Mouse (Mus musculus) cerebellum, postnatal 25 days (tissue): Measurements from ENCODE around the gene Ubtd1.
A peak's percentile ranks its signal among the peaks of the same experiment; 100 is the strongest.

ENCODE experiments used
- DNase-seq, 2 experiments: peaks; one replicate each; pipeline ENCODE4 v3.0.0; 2021; ENCODE audit warnings: mixed read lengths in 2 of 2

Ubtd1 gene

DNA sequence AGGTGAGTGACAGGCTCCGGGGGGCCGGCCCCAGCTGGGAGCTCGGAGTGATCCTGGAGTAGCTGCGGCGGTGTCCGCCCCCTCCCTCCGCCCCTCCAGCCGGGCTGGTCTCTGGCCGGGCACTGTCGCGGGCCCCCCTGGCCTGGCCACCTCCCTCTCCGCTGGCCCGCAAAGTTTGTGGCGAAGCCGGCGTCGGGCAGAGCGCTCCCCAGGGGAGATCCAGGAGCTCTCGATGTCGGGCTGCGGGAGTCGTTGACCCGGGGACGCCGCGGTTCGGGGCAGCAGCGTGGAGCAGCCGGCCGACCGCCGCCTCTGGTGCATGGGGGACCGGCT, at the start of gene Ubtd1:
TSS of gene Ubtd1 (plus strand) at position 169 of the 333 bp plus-strand sequence.
- no peak for DNase-seq

DNA sequence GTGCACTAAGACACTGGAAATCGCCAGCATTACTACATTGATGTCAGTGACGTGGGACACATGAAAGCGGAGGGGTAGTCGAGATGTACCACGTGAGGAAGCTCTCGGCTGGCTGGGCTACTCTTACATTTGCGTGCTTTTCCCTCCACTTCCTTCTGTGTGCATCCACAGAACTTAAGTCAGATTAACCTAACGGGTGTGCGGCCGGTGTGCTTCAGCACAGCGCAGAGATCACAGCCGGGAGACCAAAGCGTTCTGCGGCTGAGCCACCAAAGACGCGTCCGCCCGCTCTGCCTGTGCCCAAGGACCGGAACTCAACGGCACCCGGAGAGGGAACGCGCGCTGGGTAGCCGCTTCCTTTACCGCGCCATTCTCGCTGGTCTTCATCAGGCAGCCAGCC, 48.9 kb upstream of the Ubtd1 start:
- no peak for DNase-seq

DNA sequence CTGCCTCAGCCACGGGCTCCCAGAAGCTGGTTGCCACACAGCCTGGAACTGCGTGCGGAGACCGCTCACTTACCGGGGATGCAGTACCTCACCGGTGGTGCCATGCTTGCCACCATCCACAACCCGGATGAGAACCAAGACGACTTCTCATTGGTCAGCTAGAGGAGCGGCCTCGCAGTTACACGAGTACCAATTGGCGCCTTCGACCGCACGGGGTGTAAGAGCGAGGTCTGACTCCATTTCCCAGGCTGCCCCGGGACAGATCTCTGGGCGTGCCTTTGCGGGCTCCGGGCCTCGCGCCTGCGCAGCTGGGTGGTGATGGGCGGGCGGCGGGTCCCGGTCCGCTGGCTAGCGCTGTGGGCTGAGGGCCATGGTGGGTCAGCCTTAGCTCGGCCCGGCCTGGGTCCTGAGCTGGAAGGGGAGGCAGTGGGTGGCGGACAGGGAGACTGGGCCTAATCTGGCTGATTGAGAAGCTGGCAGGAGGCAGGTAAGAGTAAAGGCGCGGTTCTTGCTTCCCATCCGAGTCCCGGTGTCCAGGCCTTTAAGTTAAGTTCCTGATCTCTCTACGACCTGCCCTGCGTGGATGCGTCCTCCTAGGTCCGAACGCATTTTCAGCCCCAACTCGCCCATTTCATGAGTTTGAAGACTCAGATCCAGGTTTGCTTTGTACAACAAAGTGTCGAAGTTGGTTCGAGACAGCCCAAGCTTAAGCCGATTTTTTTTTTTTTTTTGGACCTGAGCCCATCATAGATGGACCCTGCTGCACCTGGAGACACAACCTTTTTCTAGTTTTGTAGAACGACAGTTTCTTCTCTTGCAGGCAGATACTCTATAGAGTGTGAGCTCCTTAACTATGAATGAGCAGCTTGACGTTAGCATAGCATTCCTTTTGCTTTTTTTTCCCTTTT, 48.1 kb upstream of the Ubtd1 start, which contains the start of the genes Exosc1 and Zdhhc16:
TSS of gene Exosc1 (minus strand) at position 245 of the 908 bp plus-strand sequence.
TSS of gene Zdhhc16 (plus strand) at position 302 of the 908 bp plus-strand sequence.
- peak; percentile 98 to 99 for DNase-seq

- DNase-seq = peak in 1 of 2 experiments; percentile 29
Observed at GRCm38 (mm10) chr19:41934124-41934523, 47.4 kb upstream of the Ubtd1 start.

GRCm38 (mm10) chr19:41935921-41936320, 45.6 kb upstream of the Ubtd1 start:
- DNase-seq = no peak

DNA sequence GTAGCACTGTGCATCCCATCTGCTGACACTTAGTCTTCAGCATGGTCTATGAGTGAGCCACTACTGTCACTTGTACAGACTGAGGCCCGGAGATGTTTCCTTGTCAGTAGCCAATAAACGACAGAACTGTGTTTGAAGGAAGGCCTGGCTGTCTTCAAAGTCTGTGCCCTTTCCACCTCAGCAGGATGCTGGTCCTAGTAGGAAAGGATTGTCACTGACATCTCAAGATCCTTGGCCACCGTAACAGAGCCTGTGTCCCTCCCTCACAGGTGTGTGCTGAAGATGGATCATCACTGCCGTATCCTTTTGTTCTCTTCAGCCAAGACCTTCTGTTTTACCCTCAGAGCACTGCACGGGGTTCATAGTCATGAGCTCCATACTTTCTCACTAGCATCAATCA, 43.0 kb upstream of the Ubtd1 start:
- DNase-seq = no peak

DNA sequence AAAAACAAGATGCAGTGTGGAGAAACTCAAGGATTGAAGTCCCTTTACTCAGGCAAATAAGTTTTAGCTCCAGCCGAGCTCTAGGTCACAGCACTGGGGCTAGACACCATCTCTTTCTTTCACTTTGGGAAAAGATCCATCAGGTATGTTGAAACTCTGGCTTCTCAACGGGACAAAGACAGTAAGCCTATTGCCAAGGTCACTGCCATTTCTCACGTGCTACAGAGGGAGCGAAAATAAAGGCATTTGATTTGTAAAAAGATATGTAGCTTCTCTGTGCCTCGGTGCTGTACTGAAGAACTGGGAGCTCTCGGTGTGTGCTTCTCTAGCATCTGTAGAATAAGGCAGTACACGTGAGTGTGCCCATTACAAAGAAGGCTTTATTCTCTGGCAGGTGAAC, 37.7 kb upstream of the Ubtd1 start:
- no peak for DNase-seq

DNA sequence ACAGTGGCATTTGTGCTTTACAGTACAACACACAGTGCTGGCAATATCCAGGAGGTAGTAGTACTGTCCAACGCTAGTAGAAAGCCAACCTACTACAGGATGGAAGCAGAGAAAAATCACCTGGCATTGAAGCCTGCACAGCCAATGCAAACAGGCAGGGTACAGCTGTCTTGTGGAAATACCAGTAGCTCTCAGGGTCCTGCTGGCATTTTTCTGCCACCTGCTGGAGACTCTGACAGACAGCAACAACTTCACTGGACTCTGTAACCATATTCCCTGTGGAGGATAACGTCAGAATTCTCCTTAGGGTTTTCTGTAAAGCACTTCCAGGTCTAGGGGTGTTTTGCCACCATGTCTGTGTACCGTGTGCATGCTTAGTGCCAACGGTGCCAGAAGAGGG, 29.3 kb upstream of the Ubtd1 start:
- no peak for DNase-seq

- DNase-seq = no peak
Observed at GRCm38 (mm10) chr19:41953574-41953973, 28.0 kb upstream of the Ubtd1 start.

DNA sequence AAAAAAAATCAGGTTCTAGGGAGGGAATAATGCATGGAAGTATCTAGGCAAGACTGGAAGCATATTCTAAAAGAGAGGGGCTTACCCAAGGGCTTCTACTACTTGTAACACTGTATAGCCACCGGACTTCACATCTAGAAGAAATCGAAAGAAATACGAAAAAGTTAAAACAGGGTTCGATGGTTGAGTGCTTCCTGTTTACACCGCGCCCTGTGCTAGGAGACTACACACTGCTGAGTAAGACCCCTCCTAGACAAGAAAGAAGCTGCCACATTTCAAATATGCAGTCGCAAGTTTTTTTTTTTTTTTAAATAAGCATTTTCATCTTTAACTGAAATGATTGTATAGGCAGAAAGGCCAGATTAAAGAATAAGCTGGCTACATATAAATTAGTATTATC, 11.9 kb upstream of the Ubtd1 start:
- DNase-seq = no peak

- no peak for DNase-seq
Observed at GRCm38 (mm10) chr19:41973891-41974794, 7.4 kb upstream of the Ubtd1 start.

- no peak for DNase-seq
Observed at GRCm38 (mm10) chr19:41980422-41980818, 1.1 kb upstream of the Ubtd1 start.

DNA sequence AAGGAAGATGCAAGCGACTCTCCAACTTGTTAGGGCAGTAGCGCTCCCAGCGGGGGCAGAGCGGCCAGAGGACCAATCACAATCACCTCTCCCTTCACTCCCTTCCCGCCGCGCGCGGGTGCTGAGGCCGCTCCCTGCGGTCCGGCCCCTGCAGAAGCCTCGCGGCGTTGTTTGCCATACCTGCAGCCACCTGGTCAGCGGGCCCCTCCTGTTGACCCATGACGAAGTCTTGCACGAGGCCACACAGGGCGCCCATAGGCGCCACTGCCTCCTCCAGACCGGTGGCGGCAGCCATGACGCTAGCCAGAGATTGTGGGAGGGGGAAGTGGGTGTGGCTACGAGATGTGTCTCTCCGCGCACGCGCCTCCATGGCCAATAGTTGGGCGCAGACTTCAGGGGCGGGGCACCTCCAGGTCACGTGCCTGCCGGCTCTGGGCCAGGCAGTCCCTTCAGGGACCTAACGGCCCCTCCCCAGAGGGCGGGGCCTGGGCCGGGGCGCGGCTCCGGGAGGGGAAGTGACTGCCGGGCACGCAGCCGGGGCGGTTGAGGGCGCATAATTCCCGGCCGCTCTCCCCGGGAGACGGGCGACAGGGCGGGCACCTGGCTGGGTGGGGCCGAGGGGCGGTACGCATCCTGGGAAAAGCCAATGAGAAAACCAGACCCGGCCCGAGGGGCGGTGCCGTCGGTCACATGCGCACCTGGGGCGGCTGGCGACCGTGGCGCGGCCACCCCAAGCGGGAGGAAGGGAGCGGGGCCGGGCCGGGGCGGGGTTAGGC, 556 bp upstream of the Ubtd1 start, which contains the start of gene Mms19:
TSS of gene Mms19 (minus strand) at position 339 of the 776 bp plus-strand sequence.
- peak; percentile 98 to 99 for DNase-seq

GRCm38 (mm10) chr19:41981931-41982790, 598 bp downstream of the Ubtd1 start:
- DNase-seq = peak; percentile 83 to 87

DNA sequence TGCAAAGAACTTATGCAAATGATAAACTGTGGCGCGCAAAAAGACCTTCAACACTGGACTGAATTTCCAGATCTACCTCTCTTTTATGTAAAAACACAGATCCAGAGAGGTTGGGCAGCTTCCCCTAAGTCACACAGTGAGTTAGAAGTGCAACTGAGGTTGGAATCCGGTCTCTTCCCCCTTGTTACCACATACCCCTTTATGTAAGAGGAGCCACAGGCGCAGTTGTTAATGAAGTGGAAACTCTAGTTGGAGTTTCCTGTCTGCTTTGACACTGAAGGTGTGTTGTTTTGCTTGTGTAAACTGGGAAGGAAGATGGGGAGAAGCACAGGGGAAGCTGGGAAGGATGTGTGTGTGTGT, 1.2 kb downstream of the Ubtd1 start:
- no peak for DNase-seq

DNA sequence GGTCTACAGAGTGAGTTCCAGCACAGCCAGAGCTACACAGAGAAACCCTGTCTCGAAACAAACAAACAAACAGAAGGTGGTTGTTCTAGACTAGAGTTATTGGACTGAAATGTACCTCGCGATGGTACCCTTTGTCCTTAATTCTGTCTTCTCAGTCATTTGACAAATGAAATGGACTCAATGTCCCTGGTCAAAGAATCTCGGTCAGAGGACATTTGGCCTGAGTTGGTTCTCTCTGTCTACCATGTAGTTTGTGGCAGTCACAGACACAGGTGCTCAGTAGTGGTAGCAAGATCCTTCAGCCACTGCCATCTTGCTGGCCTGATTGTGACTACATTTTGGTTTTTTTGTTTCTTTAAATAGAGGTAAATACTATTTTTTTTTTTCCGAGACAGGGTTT, 4.4 kb downstream of the Ubtd1 start:
- DNase-seq = no peak

DNA sequence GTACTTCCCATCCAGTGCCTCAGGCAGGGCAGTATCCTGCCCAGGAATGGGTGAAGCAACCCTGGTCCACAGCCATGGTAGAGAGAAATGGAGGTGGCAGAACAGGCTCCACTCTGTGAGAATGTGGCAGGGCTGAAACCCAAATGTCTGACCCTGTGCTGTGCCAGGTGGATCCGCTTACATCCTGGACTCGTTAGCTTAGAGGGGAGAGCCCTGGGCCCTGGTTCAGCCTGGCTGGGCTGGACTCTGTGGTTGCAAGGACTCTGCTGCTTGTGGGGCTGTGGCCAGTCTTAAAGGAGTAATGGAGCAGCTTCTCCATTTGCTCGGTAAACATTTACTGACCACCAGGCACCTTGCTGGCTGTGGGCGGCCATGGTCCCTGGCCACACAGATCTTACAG, 5.6 kb downstream of the Ubtd1 start:
- DNase-seq = no peak

DNA sequence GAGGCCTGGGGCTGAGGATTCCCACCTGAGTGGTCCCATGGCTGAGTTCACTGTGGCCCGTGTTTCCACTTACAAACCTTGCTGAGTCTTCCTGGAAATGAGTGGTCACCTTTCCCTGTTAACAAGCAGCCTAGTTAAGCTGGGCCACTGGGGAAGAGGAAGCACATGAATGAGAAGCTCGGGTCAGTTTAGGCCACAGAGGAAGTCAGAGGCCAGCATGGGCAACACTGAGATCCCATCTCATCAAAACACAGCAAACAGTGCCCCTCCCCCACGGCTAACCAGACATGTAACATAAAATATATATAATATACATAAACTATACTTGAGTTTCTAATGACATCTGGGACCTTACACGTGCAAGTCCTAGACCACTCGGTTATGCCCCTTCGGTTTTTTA, 8.2 kb downstream of the Ubtd1 start:
- DNase-seq = no peak

- no peak for DNase-seq
Observed at GRCm38 (mm10) chr19:41991926-41992477, 10.4 kb downstream of the Ubtd1 start.

DNA sequence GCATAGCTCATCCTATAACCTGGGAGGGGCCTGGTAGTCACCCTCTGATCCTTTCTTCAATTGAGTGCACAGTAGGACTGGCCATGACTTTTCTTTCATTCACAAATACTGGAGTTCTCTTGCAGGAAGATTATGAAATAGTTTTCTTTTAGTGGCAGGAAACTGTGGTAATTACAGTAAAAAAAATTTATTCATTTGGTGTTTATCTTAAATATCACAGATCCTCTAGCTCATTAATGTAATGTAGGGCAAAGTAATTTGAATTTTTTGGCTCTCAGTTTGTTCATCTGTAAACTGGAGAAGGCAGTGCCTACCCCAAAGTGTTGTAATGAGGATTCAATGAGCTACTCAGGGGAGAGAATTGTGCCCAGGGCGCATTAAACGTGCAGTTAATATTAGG, 11.4 kb downstream of the Ubtd1 start:
- no peak for DNase-seq

GRCm38 (mm10) chr19:41993484-41993883, 11.9 kb downstream of the Ubtd1 start:
- peak in 1 of 2 experiments; percentile 54 for DNase-seq
